Mouse (Mus musculus) hindbrain, embryonic 10.5 days (tissue): ENCODE results near the gene Etnppl. TPM values are rescaled to one million over a fixed set of nuclear protein-coding genes. Genes with fewer than 3 reads are reported as not detected.

Experiments used
- DNase-seq: peaks from one replicate; pipeline ENCODE4 v3.0.0-alpha.2; 2017; ENCODE audit warnings: low spot score
- H3K27ac ChIP-seq: fragments of 300-500 bp; sonication (generic); 2 replicates; pipeline ENCODE4 v1.5.1; 2016; ENCODE audit warnings: mild to moderate bottlenecking, moderate library complexity
- H3K27me3 ChIP-seq: fragments of 300-500 bp; sonication (generic); 2 replicates; pipeline ENCODE4 v1.6.1; 2016; ENCODE audit warnings: mild to moderate bottlenecking; ENCODE audit not compliant: poor library complexity, insufficient read depth, severe bottlenecking
- H3K36me3 ChIP-seq: fragments of 300-500 bp; sonication (generic); 2 replicates; pipeline ENCODE4 v1.6.1; 2016; ENCODE audit warnings: mild to moderate bottlenecking, moderate library complexity
- H3K4me1 ChIP-seq: fragments of 300-500 bp; sonication (generic); replicated peaks from 2 replicates; pipeline ENCODE4 v1.6.1; 2016; ENCODE audit warnings: mild to moderate bottlenecking
- H3K4me3 ChIP-seq: fragments of 300-500 bp; sonication (generic); 2 replicates; pipeline ENCODE4 v1.5.1; 2016; ENCODE audit warnings: mild to moderate bottlenecking, moderate library complexity
- H3K9me3 ChIP-seq: fragments of 300-500 bp; sonication (generic); 2 replicates; pipeline ENCODE4 v1.6.1; 2016; ENCODE audit warnings: mild to moderate bottlenecking, moderate library complexity
- WGBS: fragments of 180-500 bp; shearing (Covaris S2); methylation state at CpG from one replicate; pipeline ENCODE4 v1.1.7; 2016; 5-methylcytosine and 5-hydroxymethylcytosine counted together
- polyA plus RNA-seq: library from polyadenylated mRNA; unstranded; fragments of >200 nt; fragmentation: Nextera tagmentation; extraction: Ambion mirVana; gene quantifications from 2 replicates; pipeline ENCODE4 v1.2.1, GENCODE M21; 2016

Etnppl gene
- polyA plus RNA-seq, 1 experiment from 2014 or later, result 0.05 TPM

- H3K4me3 ChIP-seq, result no peak overlapping the region
- H3K27ac ChIP-seq, result no peak overlapping the region
- no peak for DNase-seq
- WGBS, result 61% methylated on average over 8 of the region's 8 CpGs
- no peaks in the 10 kb centered on the region for H3K9me3 ChIP-seq
- peaks cover 7% of the 10 kb centered on the region for H3K4me1 ChIP-seq
- H3K36me3 ChIP-seq, result no peaks in the 10 kb centered on the region
- H3K27me3 ChIP-seq, result peaks cover 17% of the 10 kb centered on the region
Measured at GRCm38 (mm10) chr3:130615625-130616024, 1.6 kb upstream of the Etnppl start.

- no peak for DNase-seq
- WGBS, result 76% methylated on average over 12 of the region's 12 CpGs
- no peaks in the 10 kb centered on the region for H3K9me3 ChIP-seq
Measured at GRCm38 (mm10) chr3:130620517-130621146, 3.4 kb downstream of the Etnppl start.

GRCm38 (mm10) chr3:130628358-130628757 is 11.1 kb downstream of the Etnppl start:
- H3K27me3 ChIP-seq, result no peaks in the 10 kb centered on the region
- no peaks in the 10 kb centered on the region for H3K9me3 ChIP-seq
- no peak overlapping the region for H3K4me3 ChIP-seq
- no peak overlapping the region for H3K27ac ChIP-seq
- WGBS, result 92% methylated on average over 5 of the region's 5 CpGs
- H3K36me3 ChIP-seq, result no peaks in the 10 kb centered on the region
- no peaks in the 10 kb centered on the region for H3K4me1 ChIP-seq
- no peak for DNase-seq

More at GRCm38 (mm10) chr3:130620517-130621146, 3.4 kb downstream of the Etnppl start:
- H3K4me3 ChIP-seq, result no peak overlapping the region
- peaks cover 15% of the 10 kb centered on the region for H3K27me3 ChIP-seq
- H3K27ac ChIP-seq, result no peak overlapping the region
- H3K36me3 ChIP-seq, result no peaks in the 10 kb centered on the region
- peaks cover 7% of the 10 kb centered on the region for H3K4me1 ChIP-seq

GRCm38 (mm10) chr3:130633859-130634258 is 16.6 kb downstream of the Etnppl start:
- DNase-seq, result no peak
- Histone ChIP-seq H3K27me3 (no peaks in the 10 kb centered on the region), H3K9me3 (no peaks in the 10 kb centered on the region), H3K4me1 (no peaks in the 10 kb centered on the region), H3K27ac (no peak overlapping the region), H3K4me3 (no peak overlapping the region), H3K36me3 (no peaks in the 10 kb centered on the region)
- 74% methylated on average over 5 of the region's 5 CpGs for WGBS

GRCm38 (mm10) chr3:130646110-130646810 is 29.0 kb downstream of the Etnppl start:
- WGBS, result 79% methylated on average over 11 of the region's 11 CpGs

GRCm38 (mm10) chr3:130649569-130649968 is 32.3 kb downstream of the Etnppl start:
- no peaks in the 10 kb centered on the region for H3K36me3 ChIP-seq
- 54% methylated on average over 6 of the region's 6 CpGs for WGBS
- DNase-seq, result no peak
- H3K27ac ChIP-seq, result no peak overlapping the region
- no peaks in the 10 kb centered on the region for H3K27me3 ChIP-seq
- no peak overlapping the region for H3K4me3 ChIP-seq
- H3K9me3 ChIP-seq, result no peaks in the 10 kb centered on the region
- H3K4me1 ChIP-seq, result 0 out of 2 replicates have a peak, but pooled peaks cover 3% of the 10 kb centered on the region

More at GRCm38 (mm10) chr3:130646110-130646810, 29.0 kb downstream of the Etnppl start:
- Histone ChIP-seq H3K27me3 (no peaks in the 10 kb centered on the region), H3K36me3 (no peaks in the 10 kb centered on the region), H3K4me3 (no peak overlapping the region), H3K27ac (no peak overlapping the region), H3K9me3 (no peaks in the 10 kb centered on the region), H3K4me1 (0 out of 2 replicates have a peak, but pooled peaks cover 3% of the 10 kb centered on the region)
- no peak for DNase-seq

GRCm38 (mm10) chr3:130660619-130661018 is 43.4 kb downstream of the Etnppl start:
- WGBS, result 90% methylated on average over 6 of the region's 6 CpGs
- Histone ChIP-seq H3K9me3 (no peaks in the 10 kb centered on the region), H3K36me3 (no peaks in the 10 kb centered on the region), H3K27ac (no peak overlapping the region), H3K4me1 (no peaks in the 10 kb centered on the region), H3K4me3 (no peak overlapping the region), H3K27me3 (no peaks in the 10 kb centered on the region)
- DNase-seq, result no peak

- H3K9me3 ChIP-seq, result no peaks in the 10 kb centered on the region
- H3K4me3 ChIP-seq, result no peak overlapping the region
- H3K4me1 ChIP-seq, result no peaks in the 10 kb centered on the region
- H3K36me3 ChIP-seq, result no peaks in the 10 kb centered on the region
- no peaks in the 10 kb centered on the region for H3K27me3 ChIP-seq
- no peak for DNase-seq
- H3K27ac ChIP-seq, result no peak overlapping the region
- 90% methylated on average over 3 of the region's 3 CpGs for WGBS
Measured at GRCm38 (mm10) chr3:130662496-130662895, 45.2 kb downstream of the Etnppl start.

GRCm38 (mm10) chr3:130671291-130671690 is 54.0 kb downstream of the Etnppl start:
- Histone ChIP-seq H3K27ac (no peak overlapping the region), H3K9me3 (no peaks in the 10 kb centered on the region), H3K36me3 (no peaks in the 10 kb centered on the region), H3K27me3 (no peaks in the 10 kb centered on the region), H3K4me1 (0 out of 2 replicates have a peak, but pooled peaks cover 5% of the 10 kb centered on the region), H3K4me3 (no peak overlapping the region)
- DNase-seq, result no peak
- WGBS, result 70% methylated on average over 14 of the region's 14 CpGs

GRCm38 (mm10) chr3:130677671-130678460 is 60.6 kb downstream of the Etnppl start:
- H3K4me1 ChIP-seq, result 0 out of 2 replicates have a peak, but pooled peaks cover 5% of the 10 kb centered on the region
- H3K27me3 ChIP-seq, result no peaks in the 10 kb centered on the region
- no peak overlapping the region for H3K4me3 ChIP-seq
- no peaks in the 10 kb centered on the region for H3K36me3 ChIP-seq
- no peaks in the 10 kb centered on the region for H3K9me3 ChIP-seq
- WGBS, result 94% methylated on average over 19 of the region's 19 CpGs
- H3K27ac ChIP-seq, result no peak overlapping the region
- DNase-seq, result no peak

GRCm38 (mm10) chr3:130681226-130681625 is 64.0 kb downstream of the Etnppl start:
- H3K9me3 ChIP-seq, result no peaks in the 10 kb centered on the region
- DNase-seq, result no peak
- 0 out of 2 replicates have a peak, but pooled peaks cover 2% of the 10 kb centered on the region for H3K4me1 ChIP-seq
- no peaks in the 10 kb centered on the region for H3K27me3 ChIP-seq
- H3K36me3 ChIP-seq, result no peaks in the 10 kb centered on the region
- H3K27ac ChIP-seq, result no peak overlapping the region
- 88% methylated on average over 2 of the region's 2 CpGs for WGBS
- no peak overlapping the region for H3K4me3 ChIP-seq

- Histone ChIP-seq H3K27ac (no peak overlapping the region), H3K27me3 (no peaks in the 10 kb centered on the region), H3K4me3 (no peak overlapping the region), H3K4me1 (0 out of 2 replicates have a peak, but pooled peaks cover 2% of the 10 kb centered on the region), H3K9me3 (no peaks in the 10 kb centered on the region), H3K36me3 (no peaks in the 10 kb centered on the region)
- no peak for DNase-seq
- 86% methylated on average over 9 of the region's 9 CpGs for WGBS
Measured at GRCm38 (mm10) chr3:130682183-130682582, 64.9 kb downstream of the Etnppl start.
